Mouse (Mus musculus): ENCODE results near the gene Tuba1c.
"Not testable (repeated sequence)": the region's sequence is repeated elsewhere in the genome, so short reads cannot be mapped to it uniquely, and the experiment has no call there.

Gene Tuba1c

GRCm38 (mm10) chr15:99056332-99056731 is 26.6 kb downstream of the Tuba1c start:
- no peak for DNase-seq (ENCODE audit: low spot score)

DNA sequence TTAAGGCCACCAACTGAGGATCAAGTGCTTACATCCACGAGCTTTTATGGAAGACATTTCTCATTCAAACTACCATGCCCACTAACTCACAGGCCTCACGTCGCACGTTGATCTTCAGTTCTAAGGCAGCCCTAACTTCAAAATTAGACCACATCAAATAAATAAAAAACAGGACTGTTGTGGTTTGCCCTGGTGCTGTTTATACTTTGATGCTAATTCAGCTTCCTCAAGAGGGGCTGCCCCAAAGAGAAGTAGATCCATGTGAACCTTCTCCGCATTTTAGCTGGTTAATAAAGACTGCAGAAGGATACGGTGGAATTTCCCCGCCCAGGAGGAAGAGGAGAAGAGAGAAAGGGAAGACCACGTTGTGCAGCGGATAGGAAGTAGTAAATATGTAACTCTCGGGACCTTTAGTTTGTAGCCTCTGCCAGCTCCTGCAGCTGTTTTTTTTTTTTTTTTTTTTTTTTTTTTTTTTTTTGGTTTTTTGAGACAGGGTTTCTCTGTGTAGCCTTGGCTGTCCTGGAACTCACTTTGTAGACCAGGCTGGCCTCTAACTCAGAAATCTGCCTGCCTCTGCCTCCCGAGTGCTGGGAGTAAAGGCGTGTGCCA is 36.0 kb downstream of the Tuba1c start:
- DNase-seq (ENCODE audit: low spot score): no peak

DNA sequence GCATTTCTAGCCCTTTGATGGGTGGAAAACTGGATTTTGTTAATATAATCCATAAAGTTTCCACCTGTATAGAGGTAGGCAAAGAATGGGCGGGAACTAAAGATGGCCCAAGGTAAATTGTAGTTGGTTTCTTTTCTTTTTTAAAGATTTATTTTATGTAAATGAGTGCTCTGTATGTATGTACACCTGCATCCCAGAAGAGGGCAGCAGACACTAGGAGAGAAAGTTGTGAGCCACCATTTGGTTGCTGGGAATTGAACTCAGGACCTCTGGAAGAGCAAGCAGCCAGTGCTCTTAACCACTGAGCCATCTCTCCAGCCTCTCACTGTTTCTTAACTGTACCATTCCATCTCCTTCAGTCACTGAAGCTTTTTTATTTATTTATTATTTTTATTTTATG is 42.3 kb downstream of the Tuba1c start:
- no peak for DNase-seq (ENCODE audit: low spot score)

DNA sequence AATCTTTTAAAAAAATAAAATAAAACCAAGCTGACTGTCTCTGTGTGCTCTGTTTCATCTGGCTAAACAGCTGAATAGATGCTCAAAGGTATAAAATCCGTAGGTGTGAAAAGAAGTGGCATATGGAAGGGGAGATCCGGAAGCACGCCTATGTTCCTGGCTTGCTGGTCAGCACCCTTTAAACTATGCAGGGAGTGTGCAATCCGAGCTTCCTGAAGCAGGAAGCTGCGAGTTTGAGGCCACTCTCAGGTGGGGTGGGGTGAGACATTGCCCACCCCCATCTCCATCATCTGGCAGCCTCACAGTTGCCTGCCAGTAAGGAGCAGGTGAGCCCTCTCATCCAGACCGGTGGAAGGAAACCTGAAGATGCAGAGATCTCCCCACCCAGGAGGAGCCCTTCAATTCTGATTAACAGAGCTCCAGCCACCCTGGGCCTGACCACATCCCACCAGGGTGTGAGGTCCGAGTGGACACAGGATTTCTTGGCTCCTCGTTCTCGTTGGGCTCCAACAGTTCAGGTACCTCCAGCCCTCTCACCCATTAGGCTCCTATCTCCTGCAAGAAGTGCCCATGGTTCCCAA is 44.4 kb downstream of the Tuba1c start, which contains the start of gene Troap:
TSS of gene Troap (plus strand) at position 557 of the 581 bp plus-strand sequence.
- DNase-seq (ENCODE audit: low spot score): no peak

DNA sequence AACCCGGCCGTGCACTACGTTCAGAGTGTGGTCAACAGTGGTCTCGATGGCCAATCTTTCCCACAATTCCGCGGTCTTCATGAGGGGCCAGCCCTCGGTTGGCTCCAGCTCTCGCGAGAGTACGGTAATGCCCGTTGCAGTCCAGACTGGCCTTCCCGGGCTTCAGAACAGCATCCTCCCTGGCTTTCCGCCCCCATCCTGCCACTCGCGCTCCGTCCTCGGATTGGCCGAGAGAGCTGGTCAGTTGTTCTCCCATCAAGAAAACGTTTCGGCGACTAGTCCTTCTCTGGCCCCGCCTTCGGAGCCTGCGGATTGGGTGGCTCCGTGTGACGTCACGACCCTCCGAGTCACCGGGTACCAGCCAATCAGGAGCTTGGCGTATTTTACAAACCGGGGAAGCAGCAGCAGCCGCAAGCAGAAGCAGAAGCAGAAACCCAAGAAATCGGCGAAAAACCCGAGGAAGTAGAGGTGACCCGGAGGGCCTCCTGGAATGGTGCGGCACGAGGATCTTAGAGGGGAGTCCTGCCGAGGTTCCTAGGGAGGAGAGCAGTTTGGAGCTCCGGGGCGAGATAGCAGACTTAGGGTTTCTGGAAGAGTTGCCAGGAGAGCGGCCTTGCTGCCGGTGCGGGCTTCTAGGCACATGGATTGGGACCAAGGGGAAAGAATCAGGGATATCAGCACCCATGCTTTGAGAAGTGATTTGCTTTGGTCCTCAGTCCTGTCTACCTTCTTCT is 45.1 kb downstream of the Tuba1c start:
- DNase-seq (ENCODE audit: low spot score): peak; percentile 94

DNA sequence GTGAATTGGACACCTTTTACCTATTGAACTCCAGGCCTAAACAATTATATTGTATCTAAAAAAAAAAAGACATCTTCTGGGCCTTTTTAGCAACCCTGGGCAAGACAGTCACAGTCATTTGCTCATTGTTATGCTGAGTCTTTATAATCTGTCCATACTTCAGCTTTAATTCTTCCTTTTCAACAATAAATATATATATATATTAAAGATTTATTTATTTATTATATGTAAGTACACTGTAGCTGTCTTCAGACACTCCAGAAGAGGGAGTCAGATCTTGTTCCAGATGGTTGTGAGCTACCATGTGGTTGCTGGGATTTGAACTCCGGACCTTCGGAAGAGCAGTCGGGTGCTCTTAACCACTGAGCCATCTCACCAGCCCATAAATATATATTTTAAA is 46.3 kb downstream of the Tuba1c start:
- DNase-seq (ENCODE audit: low spot score): not testable (repeated sequence)

- no peak for DNase-seq (ENCODE audit: low spot score)
Measured at GRCm38 (mm10) chr15:99078181-99078910, 48.7 kb downstream of the Tuba1c start.

DNA sequence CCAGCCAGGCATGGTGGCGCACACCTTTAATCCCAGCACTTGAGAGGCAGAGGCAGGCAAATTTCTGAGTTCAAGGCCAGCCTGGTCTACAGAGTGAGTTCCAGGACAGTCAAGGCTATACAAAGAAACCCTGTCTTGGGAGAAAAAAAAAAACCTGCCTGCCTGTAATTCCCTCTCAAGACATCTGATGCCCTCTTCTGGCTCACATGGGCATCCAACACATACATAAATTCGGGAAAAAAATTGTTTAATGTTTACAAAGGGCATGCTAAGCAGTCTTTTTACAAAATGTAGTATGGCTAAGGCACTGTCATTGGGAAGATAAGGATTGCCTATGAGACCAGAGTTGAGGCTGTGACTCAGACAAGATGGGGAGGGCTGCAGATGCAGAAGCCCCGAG is 50.1 kb downstream of the Tuba1c start:
- DNase-seq (ENCODE audit: low spot score): no peak

DNA sequence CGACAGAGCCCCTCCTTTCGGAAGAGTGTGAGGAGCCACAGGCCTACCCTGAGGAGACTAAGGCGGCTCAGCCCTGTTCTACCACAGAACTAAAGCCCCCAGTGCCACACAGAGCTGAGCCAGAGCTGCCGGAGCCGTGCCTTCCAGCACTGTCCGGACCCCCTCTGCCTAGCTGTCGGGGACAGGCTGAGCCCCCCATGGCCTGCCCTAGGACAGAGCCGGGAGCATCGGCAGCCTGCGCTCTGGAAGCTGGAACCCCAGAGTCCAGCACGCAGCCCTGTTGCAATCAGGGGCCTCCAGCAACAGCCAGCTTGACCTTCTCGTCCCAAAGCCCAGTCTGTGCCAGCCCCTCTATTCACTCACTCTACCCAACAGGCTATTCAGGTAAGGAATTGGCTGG is 52.6 kb downstream of the Tuba1c start:
- no peak for DNase-seq (ENCODE audit: low spot score)

- DNase-seq (ENCODE audit: low spot score): no peak
Measured at GRCm38 (mm10) chr15:99082840-99083239, 53.1 kb downstream of the Tuba1c start.

DNA sequence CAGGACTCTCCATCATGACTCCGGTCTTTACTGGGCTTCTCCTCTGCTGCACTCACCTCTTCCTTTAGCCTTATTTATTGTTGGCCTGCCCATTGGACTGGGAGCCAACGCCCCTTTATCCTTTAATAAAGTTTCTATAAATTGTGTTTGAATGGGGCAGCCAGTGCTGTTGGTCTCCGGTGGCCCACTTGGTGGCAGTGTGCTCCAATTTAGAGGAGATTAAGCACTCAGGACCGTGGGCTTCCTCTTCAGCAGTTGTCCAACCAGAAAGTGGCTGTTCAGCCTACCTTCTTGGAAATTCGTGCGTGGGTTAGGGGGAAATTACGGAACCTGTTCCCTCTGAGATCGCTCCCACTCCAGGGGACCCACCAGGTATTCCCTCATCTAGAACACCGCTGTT is 53.6 kb downstream of the Tuba1c start:
- DNase-seq (ENCODE audit: low spot score): no peak

- DNase-seq (ENCODE audit: low spot score): no peak
Measured at GRCm38 (mm10) chr15:99083867-99084557, 54.3 kb downstream of the Tuba1c start.

DNA sequence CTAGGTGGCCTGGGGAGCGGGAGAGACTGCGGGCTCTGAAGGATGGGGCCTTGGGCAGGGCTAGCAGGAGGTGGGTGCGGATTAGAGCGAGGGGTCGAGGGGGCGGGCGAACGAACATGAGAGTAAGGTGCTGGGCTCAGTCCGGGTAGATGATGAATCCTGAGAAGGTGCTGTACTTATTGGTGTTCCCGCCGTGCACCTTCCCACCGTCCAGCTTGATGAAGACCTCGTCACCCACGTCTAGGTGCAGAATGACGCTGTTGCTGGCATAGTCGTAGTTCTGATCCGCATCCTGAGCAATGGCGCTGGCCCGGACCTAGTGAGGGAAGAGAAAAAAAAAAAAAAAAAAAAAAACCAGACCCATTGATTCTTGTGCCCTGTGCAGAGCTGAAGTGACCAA is 54.9 kb downstream of the Tuba1c start:
- DNase-seq (ENCODE audit: low spot score): no peak

DNA sequence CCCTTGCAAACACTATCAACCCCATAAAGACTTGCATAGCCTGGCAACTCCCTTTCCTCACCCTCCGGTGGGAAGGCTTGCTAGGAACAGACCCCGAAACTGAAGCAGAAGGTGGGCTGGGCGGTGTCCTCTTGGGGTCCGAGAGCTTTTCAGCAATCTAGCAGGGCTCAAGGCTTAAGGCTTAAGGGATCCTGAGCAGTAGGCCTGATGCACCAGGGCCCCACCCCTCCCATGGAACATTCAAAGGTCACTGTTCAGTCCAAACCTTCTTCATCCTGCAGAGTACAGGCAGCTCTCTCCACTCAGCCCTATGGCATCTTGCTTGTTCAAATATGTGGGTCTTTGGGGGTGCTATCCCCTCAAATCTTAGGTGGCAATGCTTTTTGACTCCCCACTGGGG is 56.3 kb downstream of the Tuba1c start:
- DNase-seq (ENCODE audit: low spot score): no peak

DNA sequence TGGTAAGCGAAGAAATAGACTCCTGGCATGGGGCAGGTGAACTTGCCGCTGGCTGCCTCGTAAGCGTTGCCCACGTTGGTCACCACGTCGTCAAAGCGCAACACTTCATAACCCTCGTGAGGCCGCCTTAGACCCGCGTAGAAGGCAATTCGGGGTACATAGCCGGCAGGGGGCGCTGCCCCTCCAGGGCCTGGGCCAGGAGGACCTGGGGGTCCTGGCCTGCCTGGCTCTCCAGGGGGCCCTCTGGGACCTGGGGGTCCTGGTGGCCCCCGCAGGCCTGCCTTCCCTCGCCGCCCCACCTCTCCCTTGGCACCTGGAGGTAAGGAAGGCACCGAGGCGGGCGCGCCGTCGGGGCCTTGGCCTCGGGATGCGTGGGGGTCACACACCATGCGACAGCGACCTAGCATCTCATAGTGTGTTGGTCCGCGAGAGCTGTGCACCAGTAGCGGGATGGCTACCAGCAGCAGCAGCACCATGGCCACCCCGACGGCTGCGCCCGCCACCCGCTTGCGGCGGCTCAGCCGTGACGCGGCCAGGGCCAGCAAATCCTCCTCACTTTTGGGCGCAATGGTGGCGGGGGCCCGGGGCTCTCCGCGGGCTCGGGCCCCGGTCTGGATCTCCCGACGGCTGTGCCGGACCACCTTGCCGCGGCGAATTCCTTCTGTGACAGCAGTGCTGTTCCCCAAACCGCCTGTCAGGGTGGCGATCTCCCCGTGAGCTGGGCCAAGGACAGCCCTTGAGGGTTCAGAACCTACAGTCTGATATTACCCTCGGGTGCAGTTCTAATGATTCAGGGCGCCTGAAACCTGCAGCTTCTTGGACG is 57.8 kb downstream of the Tuba1c start, which contains the start of gene C1ql4:
TSS of gene C1ql4 (minus strand) at position 565 of the 823 bp plus-strand sequence.
- no peak for DNase-seq (ENCODE audit: low spot score)
